In the genomic region with DNA sequence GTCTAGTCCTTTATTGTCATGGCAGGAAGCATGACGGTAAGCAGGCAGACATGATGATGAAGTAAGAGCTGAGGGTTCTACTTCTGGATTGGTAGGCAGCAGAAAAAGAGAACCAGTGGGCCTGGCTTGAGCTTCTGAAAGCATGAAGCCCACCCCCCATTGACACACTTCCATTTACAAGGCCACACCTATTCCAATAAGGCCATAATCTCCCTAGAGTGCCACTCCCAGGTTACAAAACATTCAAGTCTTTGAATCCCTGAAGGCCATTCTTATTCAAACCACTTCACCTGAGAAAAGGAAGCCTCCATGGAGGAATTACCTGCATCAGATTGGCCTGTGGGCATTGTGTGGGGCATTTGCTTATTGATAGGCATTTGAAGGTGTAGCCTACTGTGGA, we compare ENCODE assay signal across 20 mouse cellular contexts.
"Had no signal": no experiment of that assay in that cellular context is flagged by ENCODE, and none has a peak within 500 bp of the region (broad histone marks: within the 10 kb centered on the region; RNA-seq: fewer than 3 reads in every experiment).

No protein-coding gene starts in this region.

- H3K4me3 ChIP-seq: layer of hippocampus, adult 2 months; limb, embryonic 10.5 days; limb, embryonic 13.5 days; liver, embryonic 12.5 days; liver, embryonic 15.5 days; lung, embryonic 15.5 days; megakaryocyte, embryonic 14.5 days; midbrain, embryonic 10.5 days; midbrain, embryonic 13.5 days had no signal

- H3K9ac ChIP-seq: limb, embryonic 13.5 days; liver, embryonic 12.5 days; liver, embryonic 15.5 days; lung, embryonic 15.5 days; midbrain, embryonic 13.5 days had no signal

- H3K27me3 ChIP-seq: limb, embryonic 13.5 days; liver, embryonic 12.5 days; liver, embryonic 15.5 days; lung, embryonic 15.5 days; megakaryocyte, embryonic 14.5 days; midbrain, embryonic 13.5 days had no signal

- H3K27ac ChIP-seq: kidney, postnatal 0 days; layer of hippocampus, adult 2 months; limb, embryonic 10.5 days; limb, embryonic 13.5 days; liver, embryonic 12.5 days; liver, embryonic 15.5 days; lung, embryonic 15.5 days; midbrain, embryonic 10.5 days; midbrain, embryonic 13.5 days; stomach, postnatal 0 days had no signal

- H3K9me3 ChIP-seq: limb, embryonic 10.5 days; limb, embryonic 13.5 days; liver, embryonic 12.5 days; liver, embryonic 15.5 days; lung, embryonic 15.5 days; megakaryocyte, embryonic 14.5 days; midbrain, embryonic 10.5 days; midbrain, embryonic 13.5 days had no signal

- DNase-seq: kidney, postnatal 25 days; layer of hippocampus, adult 9-11 months; liver; lung, adult 18-20 months; lung, postnatal 10 days; lung, postnatal 36 days; thymus, adult 2 months; thymus, postnatal 14 days; thymus, postnatal 4 days had no signal

- H3K36me3 ChIP-seq: limb, embryonic 10.5 days; limb, embryonic 13.5 days; liver, embryonic 12.5 days; liver, embryonic 15.5 days; lung, embryonic 15.5 days; midbrain, embryonic 10.5 days; midbrain, embryonic 13.5 days had no signal

- H3K4me1 ChIP-seq: limb, embryonic 10.5 days; limb, embryonic 13.5 days; liver, embryonic 12.5 days; liver, embryonic 15.5 days; lung, embryonic 15.5 days; megakaryocyte, embryonic 14.5 days had no signal
